Mouse (Mus musculus): ENCODE results near the gene Rasal1. TPM values are rescaled to one million over a fixed set of nuclear protein-coding genes. Genes with fewer than 3 reads are reported as not detected.

Gene Rasal1
- total and polyA plus RNA-seq, 3 experiments = 0.33 TPM; not detected in 2

DNA sequence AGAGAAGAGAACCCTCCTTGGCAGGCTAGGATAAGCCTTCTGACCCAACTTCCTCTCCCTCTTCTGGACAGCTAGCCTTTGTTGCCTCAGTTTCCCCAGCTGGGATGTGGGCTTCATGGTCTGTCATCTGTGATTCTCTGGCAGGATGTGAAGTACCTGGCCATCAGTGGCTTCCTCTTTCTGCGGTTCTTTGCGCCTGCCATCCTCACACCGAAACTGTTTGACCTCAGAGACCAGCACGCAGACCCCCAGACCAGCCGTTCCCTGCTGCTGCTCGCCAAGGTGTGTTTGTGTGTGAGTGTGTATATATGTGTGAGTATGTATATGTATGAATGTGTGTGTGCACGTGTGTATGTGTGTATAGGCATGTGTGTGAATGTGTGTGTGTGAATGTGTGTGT, 21.5 kb downstream of the Rasal1 start:
- no peaks in the 10 kb centered on the region for H3K36me3 ChIP-seq (ENCODE audit: control insufficient read depth, insufficient read depth, low read length)
- H3K4me1 ChIP-seq (ENCODE audit: control insufficient read depth, insufficient read depth, low read length) = no peaks in the 10 kb centered on the region
- no peak overlapping the region for H3K27ac ChIP-seq
- DNase-seq = no peak
- intact Hi-C loops (cut with DNase I) = loop anchor here (10.0 kb wide), 1 partner anchor 165 kb away; the partner anchor contains the start of gene Plbd2
- no peak for TF ChIP-seq EP300 (IDR thresholded peaks at IDR 0.05; ENCODE audit: insufficient read depth, low read depth, low read length)
- no peak for TF ChIP-seq POLR2A (IDR thresholded peaks at IDR 0.05; ENCODE audit: insufficient read depth, low read depth, low read length)
- no peak for TF ChIP-seq CTCF (IDR thresholded peaks at IDR 0.05)
- no peaks in the 10 kb centered on the region for H3K79me2 ChIP-seq (replicated peaks; ENCODE audit: control insufficient read depth, insufficient read depth, low read length)
- H3K27me3 ChIP-seq (ENCODE audit: control insufficient read depth, insufficient read depth, low read length) = no peaks in the 10 kb centered on the region
- no peak overlapping the region for H3K9ac ChIP-seq (ENCODE audit: low read depth, low read length)
- 85% methylated on average over 7 of the region's 7 CpGs for WGBS
- H3K4me3 ChIP-seq = no peak overlapping the region

DNA sequence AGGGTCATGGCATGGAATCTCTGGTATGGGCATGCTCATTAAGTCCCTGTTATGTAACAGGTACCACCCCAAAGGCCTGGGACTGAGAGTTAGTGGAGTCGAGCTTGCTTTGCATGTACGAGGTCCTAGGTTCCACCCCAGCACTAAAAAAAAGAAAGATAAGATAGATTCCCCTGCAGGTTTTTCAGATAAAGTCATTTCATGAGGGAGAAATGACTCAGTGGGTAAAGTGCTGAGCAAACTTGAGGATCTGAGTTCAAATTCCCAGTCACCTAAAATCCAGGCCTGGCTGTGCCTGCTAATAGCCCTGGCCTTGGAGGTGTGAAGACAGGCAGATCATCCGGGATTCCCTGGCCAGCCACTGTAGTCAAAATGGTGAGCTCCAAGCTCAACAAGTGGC, 23.3 kb downstream of the Rasal1 start:
- Histone ChIP-seq H3K4me1 (ENCODE audit: control insufficient read depth, insufficient read depth, low read length) (no peaks in the 10 kb centered on the region), H3K4me3 (no peak overlapping the region), H3K36me3 (ENCODE audit: control insufficient read depth, insufficient read depth, low read length) (no peaks in the 10 kb centered on the region), H3K9ac (ENCODE audit: low read depth, low read length) (no peak overlapping the region), H3K27ac (no peak overlapping the region), H3K27me3 (ENCODE audit: control insufficient read depth, insufficient read depth, low read length) (no peaks in the 10 kb centered on the region), H3K79me2 (replicated peaks; ENCODE audit: control insufficient read depth, insufficient read depth, low read length) (no peaks in the 10 kb centered on the region)
- TF ChIP-seq EP300 (IDR thresholded peaks at IDR 0.05; ENCODE audit: insufficient read depth, low read depth, low read length) = no peak
- intact Hi-C loops (cut with DNase I) = loop anchor here (10.0 kb wide), 1 partner anchor 167 kb away; the partner anchor contains the start of gene Plbd2
- 66% methylated on average over 3 of the region's 3 CpGs for WGBS
- DNase-seq = no peak

DNA sequence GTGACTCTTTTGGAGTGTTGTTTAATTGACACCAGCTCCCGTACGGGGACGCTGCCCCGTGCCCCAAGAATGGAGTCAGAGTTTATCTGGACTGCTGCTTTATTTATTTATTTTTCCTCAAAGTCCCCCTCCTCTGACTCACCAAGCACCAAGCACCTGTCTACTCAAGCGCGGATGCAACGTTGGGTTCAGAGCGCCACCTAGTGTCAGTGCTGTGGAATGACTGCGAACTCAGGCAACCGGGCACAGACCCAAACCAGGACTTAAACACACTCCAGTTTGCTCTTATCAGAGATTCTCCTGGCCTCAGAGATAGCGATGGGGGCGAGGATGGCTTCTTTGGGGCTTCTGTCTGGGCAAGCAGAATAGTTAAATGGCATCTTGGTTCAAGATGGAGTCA, 25.0 kb downstream of the Rasal1 start:
- peak; percentile 69; the same call in 1 of the 2 replicates for TF ChIP-seq EP300 (IDR thresholded peaks at IDR 0.05; ENCODE audit: insufficient read depth, low read depth, low read length)
- no peak for TF ChIP-seq POLR2A (IDR thresholded peaks at IDR 0.05; ENCODE audit: insufficient read depth, low read depth, low read length)
- TF ChIP-seq CTCF (IDR thresholded peaks at IDR 0.05) = peak; percentile 89
- WGBS = 6% methylated on average over 12 of the region's 12 CpGs
- intact Hi-C loops (cut with DNase I) = loop anchor here (1.0 to 10.0 kb wide), 2 partner anchors 53 to 169 kb away; partner anchors contain the start of gene Plbd2
- no peak overlapping the region for H3K4me3 ChIP-seq
- H3K4me1 ChIP-seq (ENCODE audit: control insufficient read depth, insufficient read depth, low read length) = no peaks in the 10 kb centered on the region
- H3K9ac ChIP-seq (ENCODE audit: low read depth, low read length) = no peak overlapping the region
- DNase-seq = peak; percentile 56 to 72
- H3K27ac ChIP-seq = no peak overlapping the region
- no peaks in the 10 kb centered on the region for H3K79me2 ChIP-seq (replicated peaks; ENCODE audit: control insufficient read depth, insufficient read depth, low read length)
- no peaks in the 10 kb centered on the region for H3K27me3 ChIP-seq (ENCODE audit: control insufficient read depth, insufficient read depth, low read length)
- H3K36me3 ChIP-seq (ENCODE audit: control insufficient read depth, insufficient read depth, low read length) = no peaks in the 10 kb centered on the region

DNA sequence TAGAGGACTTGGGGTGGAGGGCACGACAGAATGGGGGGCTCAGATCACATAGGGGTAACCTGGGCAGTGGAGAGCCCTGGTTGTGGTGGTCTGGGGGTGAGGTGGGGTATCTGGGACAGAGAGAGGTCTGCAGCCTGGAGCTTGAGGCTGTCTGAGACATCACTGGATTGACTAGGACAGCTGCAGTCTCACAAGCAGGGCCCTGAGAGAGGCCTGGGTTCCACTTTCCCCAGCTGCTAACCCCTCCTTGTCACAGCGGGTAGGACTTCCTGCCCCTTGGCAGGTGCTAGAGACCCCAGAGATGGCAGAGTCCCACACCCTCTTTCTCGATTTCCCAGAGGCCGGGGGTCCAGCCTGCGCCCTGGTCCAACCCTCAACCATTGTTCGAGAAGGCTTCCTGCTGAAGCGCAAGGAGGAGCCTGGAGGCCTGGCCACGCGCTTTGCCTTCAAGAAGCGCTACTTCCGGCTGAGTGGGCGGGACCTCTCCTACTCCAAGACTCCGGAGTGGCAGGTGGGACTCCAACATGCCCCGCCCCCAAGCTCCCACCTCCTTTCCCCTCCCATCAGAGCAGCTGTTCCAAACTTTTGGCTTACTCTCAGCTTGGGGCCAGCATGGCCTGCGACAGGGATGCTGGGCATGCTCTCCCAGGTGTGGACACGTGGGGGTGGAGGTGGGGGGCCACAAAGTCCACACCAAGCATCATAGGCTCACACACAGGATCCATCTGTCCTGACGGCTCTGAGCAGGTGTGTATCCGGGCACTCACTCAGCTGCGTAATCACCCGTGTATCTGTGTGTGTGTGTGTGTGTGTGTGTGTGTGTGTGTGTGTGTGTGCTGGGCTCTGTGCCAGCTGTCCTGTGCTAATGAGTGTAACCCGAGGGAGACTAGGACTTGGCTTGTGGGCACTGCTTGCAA, 25.9 kb downstream of the Rasal1 start:
- 21% methylated on average over 21 of the region's 21 CpGs for WGBS
- no peak for DNase-seq
- no peak overlapping the region for H3K27ac ChIP-seq
- no peak overlapping the region for H3K4me3 ChIP-seq
- no peaks in the 10 kb centered on the region for H3K79me2 ChIP-seq (replicated peaks; ENCODE audit: control insufficient read depth, insufficient read depth, low read length)
- no peak overlapping the region for H3K9ac ChIP-seq (ENCODE audit: low read depth, low read length)
- H3K36me3 ChIP-seq (ENCODE audit: control insufficient read depth, insufficient read depth, low read length) = no peaks in the 10 kb centered on the region
- intact Hi-C loops (cut with DNase I) = loop anchor here (10.0 kb wide), 1 partner anchor 170 kb away; the partner anchor contains the start of gene Plbd2
- TF ChIP-seq EP300 (IDR thresholded peaks at IDR 0.05; ENCODE audit: insufficient read depth, low read depth, low read length) (no peak), CTCF (IDR thresholded peaks at IDR 0.05) (no peak), POLR2A (IDR thresholded peaks at IDR 0.05; ENCODE audit: insufficient read depth, low read depth, low read length) (no peak)
- no peaks in the 10 kb centered on the region for H3K27me3 ChIP-seq (ENCODE audit: control insufficient read depth, insufficient read depth, low read length)
- no peaks in the 10 kb centered on the region for H3K4me1 ChIP-seq (ENCODE audit: control insufficient read depth, insufficient read depth, low read length)

DNA sequence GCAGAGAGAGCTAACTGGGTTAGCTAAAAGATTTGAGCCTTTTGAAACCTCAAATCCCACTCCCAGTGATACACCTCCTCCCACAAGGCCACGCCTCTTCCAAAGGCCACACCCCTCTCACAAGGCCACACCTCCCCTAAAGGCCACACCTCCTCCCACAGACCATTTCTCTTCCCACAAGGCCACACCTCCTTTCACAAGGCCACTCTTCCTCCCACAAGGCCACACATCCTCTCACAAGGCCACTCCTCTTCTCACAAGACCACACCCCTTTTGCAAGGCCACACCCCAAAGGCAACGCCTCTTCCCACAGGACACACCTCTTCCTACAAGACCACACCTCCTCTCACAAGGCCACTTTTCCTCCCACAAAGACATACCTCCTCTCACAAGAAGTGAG, 28.9 kb downstream of the Rasal1 start:
- H3K27me3 ChIP-seq (ENCODE audit: control insufficient read depth, insufficient read depth, low read length) = peaks cover 6% of the 10 kb centered on the region; the same call in 1 of the 2 replicates
- intact Hi-C loops (cut with DNase I) = loop anchor here (10.0 kb wide), 1 partner anchor 173 kb away; the partner anchor contains the start of gene Plbd2
- H3K9ac ChIP-seq (ENCODE audit: low read depth, low read length) = no peak overlapping the region
- no peak overlapping the region for H3K4me3 ChIP-seq
- H3K79me2 ChIP-seq (replicated peaks; ENCODE audit: control insufficient read depth, insufficient read depth, low read length) = no peaks in the 10 kb centered on the region
- DNase-seq = no peak
- H3K27ac ChIP-seq = no peak overlapping the region
- H3K4me1 ChIP-seq (ENCODE audit: control insufficient read depth, insufficient read depth, low read length) = no peaks in the 10 kb centered on the region
- H3K36me3 ChIP-seq (ENCODE audit: control insufficient read depth, insufficient read depth, low read length) = no peaks in the 10 kb centered on the region
- WGBS = 26% methylated on average over 2 of the region's 2 CpGs
- TF ChIP-seq CTCF (IDR thresholded peaks at IDR 0.05) (no peak), POLR2A (IDR thresholded peaks at IDR 0.05; ENCODE audit: insufficient read depth, low read depth, low read length) (no peak), EP300 (IDR thresholded peaks at IDR 0.05; ENCODE audit: insufficient read depth, low read depth, low read length) (no peak)

Measured in heart, adult 2 months (tissue).